Mouse (Mus musculus) embryonic facial prominence, embryonic 12.5 days (tissue): ENCODE measurements around the gene Ctu2. TPM values are rescaled to one million over a fixed set of nuclear protein-coding genes. Genes with fewer than 3 reads are reported as not detected.
A peak's percentile ranks its signal among the peaks of the same experiment; 100 is the strongest.

ENCODE experiments used
- ATAC-seq: fragments of 200-750 bp; cut with Nextera tagmentation; 2 replicates; pipeline ENCODE4 v1.8.0; 2017; ENCODE audit not compliant: insufficient number of reproducible peaks, insufficient read depth, low FRiP score, low TSS enrichment
- H3K27ac ChIP-seq: fragments of 300-500 bp; sonication (generic); 2 replicates; pipeline ENCODE4 v1.5.1; 2016; ENCODE audit warnings: mild to moderate bottlenecking
- H3K27me3 ChIP-seq: fragments of 300-500 bp; sonication (generic); 2 replicates; pipeline ENCODE4 v1.6.1; 2016; ENCODE audit warnings: mild to moderate bottlenecking, moderate library complexity
- H3K36me3 ChIP-seq: fragments of 300-500 bp; sonication (generic); 2 replicates; pipeline ENCODE4 v1.6.1; 2016; ENCODE audit warnings: mild to moderate bottlenecking
- H3K4me1 ChIP-seq: fragments of 300-500 bp; sonication (generic); 2 replicates; pipeline ENCODE4 v1.6.1; 2016
- H3K4me2 ChIP-seq: fragments of 300-500 bp; sonication (generic); replicated peaks from 2 replicates; pipeline ENCODE4 v1.6.1; 2016; ENCODE audit warnings: mild to moderate bottlenecking, moderate library complexity
- H3K4me3 ChIP-seq: fragments of 300-500 bp; sonication (generic); 2 replicates; pipeline ENCODE4 v1.5.1; 2016; ENCODE audit warnings: mild to moderate bottlenecking
- H3K9ac ChIP-seq: fragments of 300-500 bp; sonication (generic); 2 replicates; pipeline ENCODE4 v1.6.1; 2016; ENCODE audit warnings: mild to moderate bottlenecking, moderate library complexity
- H3K9me3 ChIP-seq: fragments of 300-500 bp; sonication (generic); 2 replicates; pipeline ENCODE4 v1.6.1; 2016; ENCODE audit warnings: mild to moderate bottlenecking, moderate library complexity
- WGBS: fragments of 180-500 bp; shearing (Covaris S2); methylation state at CpG from one replicate; pipeline ENCODE4 v1.1.7; 2016; 5-methylcytosine and 5-hydroxymethylcytosine counted together
- polyA plus RNA-seq: library from polyadenylated mRNA; unstranded; fragments of >200 nt; fragmentation: Nextera tagmentation; extraction: Ambion mirVana; gene quantifications from 2 replicates; pipeline ENCODE4 v1.2.1, GENCODE M21; 2016

The Ctu2 gene
- polyA plus RNA-seq, 1 experiment from 2014 or later: 69.9 TPM

- Histone ChIP-seq H3K4me1 (no peaks in the 10 kb centered on the region), H3K36me3 (no peaks in the 10 kb centered on the region), H3K9me3 (no peaks in the 10 kb centered on the region), H3K27ac (no peak overlapping the region), H3K4me3 (no peak overlapping the region), H3K27me3 (peaks cover 14% of the 10 kb centered on the region; the same call in 1 of the 2 replicates), H3K9ac (no peak overlapping the region), H3K4me2 (no peak overlapping the region)
- WGBS: 85% methylated on average over 10 of the region's 10 CpGs
- no peak for ATAC-seq
These were observed 23.8 kb upstream of the Ctu2 start for GRCm38 (mm10) chr8:122452154-122452553.

- ATAC-seq: no peak
- Histone ChIP-seq H3K9me3 (no peaks in the 10 kb centered on the region), H3K4me3 (no peak overlapping the region), H3K27ac (no peak overlapping the region), H3K27me3 (peaks cover 29% of the 10 kb centered on the region), H3K9ac (no peak overlapping the region), H3K4me1 (no peaks in the 10 kb centered on the region), H3K36me3 (no peaks in the 10 kb centered on the region), H3K4me2 (no peak overlapping the region)
- WGBS: 88% methylated on average over 6 of the region's 6 CpGs
These were observed 21.5 kb upstream of the Ctu2 start for GRCm38 (mm10) chr8:122454409-122454808.

- Histone ChIP-seq H3K9ac (no peak overlapping the region), H3K9me3 (no peaks in the 10 kb centered on the region), H3K4me1 (peaks cover 12% of the 10 kb centered on the region), H3K4me3 (no peak overlapping the region), H3K27ac (no peak overlapping the region), H3K4me2 (no peak overlapping the region), H3K36me3 (no peaks in the 10 kb centered on the region), H3K27me3 (peaks cover 57% of the 10 kb centered on the region)
- WGBS: 69% methylated on average over 11 of the region's 11 CpGs
- ATAC-seq: no peak
These were observed 18.8 kb upstream of the Ctu2 start for GRCm38 (mm10) chr8:122457171-122457570.

- H3K27me3 ChIP-seq: peaks cover 71% of the 10 kb centered on the region
- H3K9ac ChIP-seq: no peak overlapping the region
- WGBS: 54% methylated on average over 6 of the region's 6 CpGs
- peaks cover 12% of the 10 kb centered on the region for H3K4me1 ChIP-seq
- no peak overlapping the region for H3K27ac ChIP-seq
- H3K4me2 ChIP-seq: no peak overlapping the region
- no peaks in the 10 kb centered on the region for H3K9me3 ChIP-seq
- H3K36me3 ChIP-seq: no peaks in the 10 kb centered on the region
- no peak for ATAC-seq
- H3K4me3 ChIP-seq: no peak overlapping the region
These were observed 16.6 kb upstream of the Ctu2 start for GRCm38 (mm10) chr8:122459218-122459900.

GRCm38 (mm10) chr8:122459990-122460389 is 16.0 kb upstream of the Ctu2 start:
- Histone ChIP-seq H3K9ac (no peak overlapping the region), H3K4me1 (peaks cover 12% of the 10 kb centered on the region)

GRCm38 (mm10) chr8:122460524-122461472 is 15.1 kb upstream of the Ctu2 start, which contains the start of gene Snai3:
Gene Snai3, minus strand, starts transcription at chr8:122460733.
- WGBS: 3% methylated on average over 56 of the region's 56 CpGs
- ATAC-seq: peak; percentile 68
- H3K9ac ChIP-seq: peak within 1 kb of the TSS; percentile 5; the same call in 1 of the 2 replicates
- no peaks in the 10 kb centered on the region for H3K9me3 ChIP-seq
- H3K4me1 ChIP-seq: peaks cover 12% of the 10 kb centered on the region
- H3K27me3 ChIP-seq: peaks cover 69% of the 10 kb centered on the region
- 0 out of 2 replicates have a peak within 1 kb of the TSS, but pooled peaks have one; percentile 36 for H3K27ac ChIP-seq
- peak within 1 kb of the TSS; percentile 57 for H3K4me2 ChIP-seq
- H3K4me3 ChIP-seq: peak within 1 kb of the TSS; percentile 29
- H3K36me3 ChIP-seq: peaks cover 9% of the 10 kb centered on the region; the same call in 1 of the 2 replicates

More at GRCm38 (mm10) chr8:122459990-122460389, 16.0 kb upstream of the Ctu2 start:
- Histone ChIP-seq H3K27ac (0 out of 2 replicates have a peak overlapping the region, but pooled peaks have one; percentile 36), H3K9me3 (no peaks in the 10 kb centered on the region), H3K4me3 (peak overlapping the region; percentile 29), H3K36me3 (peaks cover 2% of the 10 kb centered on the region; the same call in 1 of the 2 replicates), H3K4me2 (peak overlapping the region; percentile 57), H3K27me3 (peaks cover 71% of the 10 kb centered on the region)
- WGBS: 27% methylated on average over 7 of the region's 7 CpGs
- ATAC-seq: no peak

GRCm38 (mm10) chr8:122461473-122462148 is 14.3 kb upstream of the Ctu2 start:
- H3K27me3 ChIP-seq: peaks cover 63% of the 10 kb centered on the region
- H3K36me3 ChIP-seq: peaks cover 16% of the 10 kb centered on the region
- peaks cover 12% of the 10 kb centered on the region for H3K4me1 ChIP-seq
- H3K4me2 ChIP-seq: no peak overlapping the region
- no peak overlapping the region for H3K9ac ChIP-seq
- 54% methylated on average over 11 of the region's 11 CpGs for WGBS
- H3K9me3 ChIP-seq: no peaks in the 10 kb centered on the region
- no peak for ATAC-seq
- no peak overlapping the region for H3K4me3 ChIP-seq
- no peak overlapping the region for H3K27ac ChIP-seq

GRCm38 (mm10) chr8:122462510-122462909 is 13.4 kb upstream of the Ctu2 start:
- no peaks in the 10 kb centered on the region for H3K9me3 ChIP-seq
- peaks cover 25% of the 10 kb centered on the region for H3K36me3 ChIP-seq
- H3K4me3 ChIP-seq: no peak overlapping the region
- WGBS: 66% methylated on average over 8 of the region's 8 CpGs
- ATAC-seq: no peak
- no peak overlapping the region for H3K4me2 ChIP-seq
- peaks cover 12% of the 10 kb centered on the region for H3K4me1 ChIP-seq
- H3K9ac ChIP-seq: no peak overlapping the region
- no peak overlapping the region for H3K27ac ChIP-seq
- peaks cover 57% of the 10 kb centered on the region for H3K27me3 ChIP-seq

GRCm38 (mm10) chr8:122463651-122464640 is 12.0 kb upstream of the Ctu2 start:
- WGBS: 45% methylated on average over 12 of the region's 12 CpGs

GRCm38 (mm10) chr8:122464985-122465384 is 11.0 kb upstream of the Ctu2 start:
- Histone ChIP-seq H3K36me3 (peaks cover 47% of the 10 kb centered on the region), H3K4me3 (no peak overlapping the region), H3K4me2 (no peak overlapping the region), H3K9me3 (no peaks in the 10 kb centered on the region), H3K4me1 (peaks cover 10% of the 10 kb centered on the region), H3K9ac (no peak overlapping the region), H3K27me3 (peaks cover 36% of the 10 kb centered on the region), H3K27ac (no peak overlapping the region)
- 51% methylated on average over 7 of the region's 7 CpGs for WGBS
- ATAC-seq: no peak

More at GRCm38 (mm10) chr8:122463651-122464640, 12.0 kb upstream of the Ctu2 start:
- H3K9me3 ChIP-seq: no peaks in the 10 kb centered on the region
- H3K36me3 ChIP-seq: peaks cover 37% of the 10 kb centered on the region
- H3K27me3 ChIP-seq: peaks cover 47% of the 10 kb centered on the region
- no peak overlapping the region for H3K9ac ChIP-seq
- H3K4me2 ChIP-seq: no peak overlapping the region
- no peak overlapping the region for H3K4me3 ChIP-seq
- H3K4me1 ChIP-seq: peaks cover 12% of the 10 kb centered on the region
- no peak for ATAC-seq
- no peak overlapping the region for H3K27ac ChIP-seq
